Mouse (Mus musculus) ovary, adult 2 months (tissue): ENCODE measurements around the gene Dcdc2a. TPM values are rescaled to one million over a fixed set of nuclear protein-coding genes. Genes with fewer than 3 reads are reported as not detected.

Experiments used
- polyA plus RNA-seq: library from polyadenylated mRNA; depleted of rRNA; stranded (reverse); fragments of >200 nt; gene quantifications from 2 replicates; pipeline ENCODE4 v1.2.3, GENCODE M21; 2012; rRNA removed

The Dcdc2a gene
- polyA plus RNA-seq: 0.56 and 0.71 TPM in 2 replicates

GRCm38 (mm10) chr13:25055873-25056667 is at the start of gene Dcdc2a:
TSS of gene Dcdc2a (plus strand) at chr13:25056004.

GRCm38 (mm10) chr13:25019793-25020539 is 35.8 kb upstream of the Dcdc2a start, which contains the start of gene Mrs2:
TSS of gene Mrs2 (minus strand) at chr13:25020379.

Other genes with a start within 250 kb of the Dcdc2a start
- 29.4 and 37.3 TPM in 2 replicates for gene Acot13, start 224.5 kb upstream of the Dcdc2a start, polyA plus RNA-seq
- 27.9 and 28.9 TPM in 2 replicates for gene Tdp2, start 224.3 kb upstream of the Dcdc2a start, polyA plus RNA-seq
- gene D130043K22Rik, start 210.9 kb upstream of the Dcdc2a start, polyA plus RNA-seq: 0.35 and 0.58 TPM in 2 replicates
- 7.5 and 13.1 TPM in 2 replicates for gene Aldh5a1, start 118.3 kb upstream of the Dcdc2a start, polyA plus RNA-seq
- gene Gpld1, start 112.9 kb upstream of the Dcdc2a start, polyA plus RNA-seq: 2.3 and 2.6 TPM in 2 replicates
- 27.0 and 27.2 TPM in 2 replicates for gene Mrs2, start 35.6 kb upstream of the Dcdc2a start, polyA plus RNA-seq
- gene Nrsn1, start 214.5 kb downstream of the Dcdc2a start, polyA plus RNA-seq: 0.12 and 0.31 TPM in 2 replicates